Mouse (Mus musculus) thymus, adult 2 months (tissue): ENCODE data around the gene Srrm1. TPM values are rescaled to one million over a fixed set of nuclear protein-coding genes. Genes with fewer than 3 reads are reported as not detected.
"Not testable (repeated sequence)": the region's sequence is repeated elsewhere in the genome, so short reads cannot be mapped to it uniquely, and the experiment has no call there.

Experiments
- DNase-seq: peaks from one replicate; pipeline ENCODE4 v3.0.0; 2021
- H3K27ac ChIP-seq: fragments of 200-500 bp; 2 replicates; pipeline ENCODE4 v1.5.1; 2012; ENCODE audit warnings: low read length, control low read depth; ENCODE audit not compliant: control insufficient read depth, insufficient read depth
- H3K27me3 ChIP-seq: fragments of 200-500 bp; 2 replicates; pipeline ENCODE4 v1.6.1; 2012; ENCODE audit warnings: mild to moderate bottlenecking, low read length, moderate library complexity, mixed read lengths; ENCODE audit not compliant: control insufficient read depth, insufficient read depth
- H3K36me3 ChIP-seq: fragments of 200-500 bp; 2 replicates; pipeline ENCODE4 v1.6.1; 2012; ENCODE audit warnings: mild to moderate bottlenecking, low read length, moderate library complexity; ENCODE audit not compliant: control insufficient read depth, insufficient read depth
- H3K4me1 ChIP-seq: fragments of 200-500 bp; replicated peaks from 2 replicates; pipeline ENCODE4 v1.6.1; 2012; ENCODE audit warnings: low read length; ENCODE audit not compliant: control insufficient read depth, insufficient read depth
- H3K4me3 ChIP-seq: fragments of 200-500 bp; 2 replicates; pipeline ENCODE4 v1.5.1; 2012; ENCODE audit warnings: mild to moderate bottlenecking, low read length, control low read depth, moderate library complexity; ENCODE audit not compliant: control insufficient read depth, insufficient read depth
- CTCF ChIP-seq: fragments of 200-500 bp; IDR thresholded peaks from 2 replicates; pipeline ENCODE4 v1.5.1; 2012; ENCODE audit warnings: mild to moderate bottlenecking, control low read depth, low read length, moderate library complexity, borderline replicate concordance; ENCODE audit not compliant: control insufficient read depth, poor library complexity, insufficient read depth; ENCODE audit errors: extremely low read depth
- POLR2A ChIP-seq: fragments of 200-500 bp; IDR thresholded peaks from 2 replicates; pipeline ENCODE4 v1.6.1; 2012; ENCODE audit warnings: mild to moderate bottlenecking, low read length, control low read depth, moderate library complexity; ENCODE audit not compliant: control insufficient read depth, poor library complexity, insufficient read depth; ENCODE audit errors: extremely low read depth
- WGBS: fragments of 180-500 bp; shearing (Covaris S2); methylation state at CpG from one replicate; pipeline ENCODE4 v1.1.7; 2018; 5-methylcytosine and 5-hydroxymethylcytosine counted together
- polyA plus RNA-seq: library from polyadenylated mRNA; depleted of rRNA; stranded (reverse); fragments of >200 nt; gene quantifications from 2 replicates; pipeline ENCODE4 v1.2.3, GENCODE M21; 2012

Gene Srrm1
- polyA plus RNA-seq, 1 experiment, result 41.0 TPM

- no peak for TF ChIP-seq POLR2A
- no peak for TF ChIP-seq CTCF
- Histone ChIP-seq H3K4me3 (no peak overlapping the region), H3K27me3 (no peaks in the 10 kb centered on the region), H3K36me3 (no peaks in the 10 kb centered on the region), H3K4me1 (peaks cover 7% of the 10 kb centered on the region), H3K27ac (no peak overlapping the region)
- 92% methylated on average over 7 of the region's 7 CpGs for WGBS
- DNase-seq, result no peak
Measured at GRCm38 (mm10) chr4:135283875-135284274, 69.2 kb downstream of the Srrm1 start.

GRCm38 (mm10) chr4:135283417-135283816 lies 69.7 kb downstream of the Srrm1 start:
- TF ChIP-seq CTCF (no peak), POLR2A (no peak)
- no peaks in the 10 kb centered on the region for H3K36me3 ChIP-seq
- H3K4me3 ChIP-seq, result no peak overlapping the region
- WGBS, result 86% methylated on average over 4 of the region's 4 CpGs
- no peak overlapping the region for H3K27ac ChIP-seq
- no peak for DNase-seq
- no peaks in the 10 kb centered on the region for H3K27me3 ChIP-seq
- peaks cover 7% of the 10 kb centered on the region for H3K4me1 ChIP-seq

- DNase-seq, result no peak
- WGBS, result 89% methylated on average over 13 of the region's 13 CpGs
Measured at GRCm38 (mm10) chr4:135282651-135283290, 70.3 kb downstream of the Srrm1 start.

GRCm38 (mm10) chr4:135280016-135280415 lies 73.1 kb downstream of the Srrm1 start:
- 82% methylated on average over 2 of the region's 2 CpGs for WGBS
- not testable (repeated sequence) for H3K27ac ChIP-seq, H3K27me3 ChIP-seq, H3K4me3 ChIP-seq, H3K36me3 ChIP-seq, DNase-seq
- H3K4me1 ChIP-seq, result peaks cover 11% of the 10 kb centered on the region

More at GRCm38 (mm10) chr4:135282651-135283290, 70.3 kb downstream of the Srrm1 start:
- TF ChIP-seq POLR2A, result no peak
- no peak for TF ChIP-seq CTCF
- H3K36me3 ChIP-seq, result no peaks in the 10 kb centered on the region
- H3K27ac ChIP-seq, result no peak overlapping the region
- H3K4me3 ChIP-seq, result no peak overlapping the region
- H3K4me1 ChIP-seq, result peaks cover 7% of the 10 kb centered on the region
- no peaks in the 10 kb centered on the region for H3K27me3 ChIP-seq

GRCm38 (mm10) chr4:135276681-135277379 lies 76.3 kb downstream of the Srrm1 start:
- Histone ChIP-seq H3K27ac (no peak overlapping the region), H3K36me3 (no peaks in the 10 kb centered on the region), H3K4me3 (no peak overlapping the region), H3K4me1 (peaks cover 15% of the 10 kb centered on the region), H3K27me3 (no peaks in the 10 kb centered on the region)
- TF ChIP-seq POLR2A, result no peak
- no peak for TF ChIP-seq CTCF
- WGBS, result 75% methylated on average over 4 of the region's 4 CpGs
- no peak for DNase-seq

GRCm38 (mm10) chr4:135274761-135275160 lies 78.4 kb downstream of the Srrm1 start:
- DNase-seq, result no peak
- H3K27me3 ChIP-seq, result no peaks in the 10 kb centered on the region
- no peak overlapping the region for H3K4me3 ChIP-seq
- H3K27ac ChIP-seq, result no peak overlapping the region
- H3K36me3 ChIP-seq, result no peaks in the 10 kb centered on the region
- 91% methylated on average over 7 of the region's 7 CpGs for WGBS
- TF ChIP-seq CTCF, result no peak
- no peak for TF ChIP-seq POLR2A
- peaks cover 28% of the 10 kb centered on the region for H3K4me1 ChIP-seq

- no peak for DNase-seq
- Histone ChIP-seq H3K36me3 (no peaks in the 10 kb centered on the region), H3K4me1 (peaks cover 35% of the 10 kb centered on the region)
Measured at GRCm38 (mm10) chr4:135273307-135273682, 79.8 kb downstream of the Srrm1 start.

More at GRCm38 (mm10) chr4:135273307-135273682, 79.8 kb downstream of the Srrm1 start:
- 16% methylated on average over 17 of the region's 17 CpGs for WGBS
- no peak for TF ChIP-seq POLR2A
- TF ChIP-seq CTCF, result no peak
- no peak overlapping the region for H3K27ac ChIP-seq
- H3K4me3 ChIP-seq, result peak overlapping the region; percentile 34
- H3K27me3 ChIP-seq, result no peaks in the 10 kb centered on the region
